Mouse (Mus musculus): Measurements from ENCODE around the gene Gm10799. TPM values are rescaled to one million over a fixed set of nuclear protein-coding genes. Genes with fewer than 3 reads are reported as not detected.
A peak's percentile ranks its signal among the peaks of the same experiment; 100 is the strongest.
"Not testable (repeated sequence)": the region's sequence is repeated elsewhere in the genome, so short reads cannot be mapped to it uniquely, and the experiment has no call there.

Gm10799 gene
- polyA plus RNA-seq, 1 experiment from 2014 or later, result not detected

DNA sequence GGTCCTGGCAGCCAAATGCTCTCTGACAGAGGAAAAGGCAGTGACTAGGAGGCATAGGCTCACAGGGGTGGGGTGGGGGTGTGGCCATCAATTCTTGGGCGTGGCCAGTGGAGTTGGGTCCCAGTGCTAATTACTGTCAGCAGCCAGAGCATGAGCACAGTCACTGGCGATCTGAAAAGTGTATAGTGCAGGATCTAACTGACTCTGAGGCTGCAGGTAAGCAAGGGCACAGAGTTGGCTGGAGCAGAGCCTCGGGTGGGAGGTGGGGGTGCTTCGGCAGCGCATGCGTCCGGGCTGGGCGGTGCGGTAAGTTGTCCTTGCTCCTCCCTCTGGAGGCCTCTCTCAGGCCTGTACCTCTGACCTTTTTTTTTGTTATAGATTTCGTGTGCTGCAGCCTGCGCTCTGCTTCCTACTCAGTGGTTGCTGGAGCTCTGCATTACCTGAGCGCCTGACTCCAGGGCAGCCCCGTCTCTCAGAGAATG, 1.4 kb upstream of the Gm10799 start, which contains the start of gene Cd59b:
Gene Cd59b, plus strand, starts transcription at position 146 of the 482 bp plus-strand sequence.
- Histone ChIP-seq H3K36me3 (no peaks in the 10 kb centered on the region), H3K4me1 (peaks cover 12% of the 10 kb centered on the region), H3K27ac (replicated peaks) (0 out of 2 replicates have a peak within 1 kb of the TSS, but pooled peaks have one; percentile 39), H3K4me2 (peak within 1 kb of the TSS; percentile 69), H3K27me3 (replicated peaks) (no peaks in the 10 kb centered on the region), H3K9me3 (no peaks in the 10 kb centered on the region), H3K4me3 (peak within 1 kb of the TSS; percentile 53), H3K9ac (peak within 1 kb of the TSS; percentile 65)
- WGBS, result 8% methylated on average over 13 of the region's 13 CpGs
- ATAC-seq (ENCODE audit: extremely low read depth, insufficient number of reproducible peaks, low FRiP score, low TSS enrichment), result peak; percentile 46; the same call in 1 of the 2 replicates

DNA sequence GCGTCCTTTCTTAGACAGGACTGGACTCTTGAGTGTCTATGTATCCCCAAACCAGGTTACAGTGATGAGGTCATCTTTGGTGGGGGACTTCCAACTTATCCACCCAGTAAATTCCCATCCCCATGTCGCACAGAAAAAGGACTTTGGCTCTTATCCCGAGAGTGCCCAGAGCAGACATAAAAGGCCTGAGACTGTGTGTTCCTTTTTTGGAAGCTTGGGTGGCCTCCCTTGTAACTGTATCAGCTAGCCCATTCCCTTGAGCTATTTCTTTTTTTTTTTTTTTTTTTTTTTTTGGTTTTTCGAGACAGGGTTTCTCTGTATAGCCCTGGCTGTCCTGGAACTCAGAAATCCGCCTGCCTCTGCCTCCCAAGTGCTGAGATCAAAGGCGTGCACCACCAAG, 2.8 kb downstream of the Gm10799 start, which contains the start of gene Gm10912:
Gene Gm10912, plus strand, starts transcription at position 301 of the 400 bp plus-strand sequence.
- H3K4me3 ChIP-seq; H3K9me3 ChIP-seq; ATAC-seq (ENCODE audit: extremely low read depth, insufficient number of reproducible peaks, low FRiP score, low TSS enrichment); H3K9ac ChIP-seq; H3K27me3 ChIP-seq (replicated peaks); H3K4me2 ChIP-seq; H3K27ac ChIP-seq (replicated peaks): not testable (repeated sequence)
- WGBS, result 78% methylated on average over 6 of the region's 6 CpGs
- H3K36me3 ChIP-seq, result peaks cover 29% of the 10 kb centered on the region
- H3K4me1 ChIP-seq, result peaks cover 12% of the 10 kb centered on the region

GRCm38 (mm10) chr2:104064152-104064551, 4.2 kb downstream of the Gm10799 start:
- WGBS, result 74% methylated on average over 2 of the region's 2 CpGs
- no peak overlapping the region for H3K4me3 ChIP-seq
- H3K36me3 ChIP-seq, result peaks cover 40% of the 10 kb centered on the region
- H3K4me1 ChIP-seq, result peaks cover 4% of the 10 kb centered on the region; the same call in 1 of the 2 replicates
- no peaks in the 10 kb centered on the region for H3K9me3 ChIP-seq
- ATAC-seq (ENCODE audit: extremely low read depth, insufficient number of reproducible peaks, low FRiP score, low TSS enrichment), result no peak
- H3K4me2 ChIP-seq, result no peak overlapping the region
- no peaks in the 10 kb centered on the region for H3K27me3 ChIP-seq (replicated peaks)
- H3K9ac ChIP-seq, result no peak overlapping the region
- no peak overlapping the region for H3K27ac ChIP-seq (replicated peaks)

DNA sequence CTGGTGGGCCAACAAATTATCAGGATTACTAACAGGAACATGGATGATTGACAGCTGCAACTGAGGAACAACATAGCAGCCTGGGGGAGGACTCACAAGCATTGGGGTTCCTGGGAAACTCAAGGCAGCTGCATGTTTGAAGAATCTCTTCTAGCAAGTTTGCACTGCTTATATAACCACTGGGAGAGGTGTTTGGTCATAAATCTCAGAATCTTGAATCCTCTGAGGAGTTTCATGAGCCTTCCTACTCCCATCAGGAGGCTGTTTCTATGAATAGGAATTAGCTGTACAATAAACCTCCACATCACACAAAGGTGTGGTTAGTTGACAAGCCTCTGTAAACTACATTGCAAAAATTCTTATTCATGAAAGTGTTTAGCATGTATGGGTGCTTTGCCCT, 5.7 kb downstream of the Gm10799 start:
- H3K4me3 ChIP-seq, result no peak overlapping the region
- ATAC-seq (ENCODE audit: extremely low read depth, insufficient number of reproducible peaks, low FRiP score, low TSS enrichment), result no peak
- no peaks in the 10 kb centered on the region for H3K4me1 ChIP-seq
- H3K27me3 ChIP-seq (replicated peaks), result no peaks in the 10 kb centered on the region
- H3K27ac ChIP-seq (replicated peaks), result no peak overlapping the region
- no peak overlapping the region for H3K9ac ChIP-seq
- H3K9me3 ChIP-seq, result no peaks in the 10 kb centered on the region
- peaks cover 50% of the 10 kb centered on the region for H3K36me3 ChIP-seq
- no peak overlapping the region for H3K4me2 ChIP-seq

GRCm38 (mm10) chr2:104060996-104061395, 7.4 kb downstream of the Gm10799 start:
- Histone ChIP-seq H3K4me2 (no peak overlapping the region), H3K9me3 (no peaks in the 10 kb centered on the region), H3K36me3 (peaks cover 53% of the 10 kb centered on the region), H3K27ac (replicated peaks) (no peak overlapping the region), H3K9ac (no peak overlapping the region), H3K4me1 (no peaks in the 10 kb centered on the region), H3K27me3 (replicated peaks) (no peaks in the 10 kb centered on the region), H3K4me3 (no peak overlapping the region)
- WGBS, result 96% methylated on average over 6 of the region's 6 CpGs
- ATAC-seq (ENCODE audit: extremely low read depth, insufficient number of reproducible peaks, low FRiP score, low TSS enrichment), result no peak

DNA sequence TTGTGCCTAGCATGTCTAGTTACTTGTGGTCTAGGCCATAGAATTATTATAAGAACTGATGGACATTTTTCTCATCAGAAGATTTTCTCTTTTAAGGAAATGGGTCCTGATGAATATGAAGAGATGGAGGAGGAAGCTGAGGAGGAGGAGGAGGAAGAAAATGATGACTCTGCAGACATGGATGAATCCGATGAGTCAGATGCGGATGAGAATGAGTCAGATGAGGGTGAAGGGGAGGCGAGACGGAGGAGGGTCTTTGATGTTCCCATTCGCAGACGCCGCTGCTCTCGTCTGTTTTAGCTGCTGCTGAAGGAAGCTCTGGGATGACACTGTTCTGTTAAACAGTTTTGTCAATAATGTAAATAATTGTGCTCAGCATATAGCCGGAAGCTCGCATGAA, 8.6 kb downstream of the Gm10799 start:
- ATAC-seq (ENCODE audit: extremely low read depth, insufficient number of reproducible peaks, low FRiP score, low TSS enrichment), result no peak
- no peaks in the 10 kb centered on the region for H3K4me1 ChIP-seq
- no peak overlapping the region for H3K4me3 ChIP-seq
- H3K27ac ChIP-seq (replicated peaks), result no peak overlapping the region
- no peaks in the 10 kb centered on the region for H3K9me3 ChIP-seq
- no peak overlapping the region for H3K9ac ChIP-seq
- no peak overlapping the region for H3K4me2 ChIP-seq
- WGBS, result 77% methylated on average over 10 of the region's 10 CpGs
- no peaks in the 10 kb centered on the region for H3K27me3 ChIP-seq (replicated peaks)
- peaks cover 64% of the 10 kb centered on the region for H3K36me3 ChIP-seq

DNA sequence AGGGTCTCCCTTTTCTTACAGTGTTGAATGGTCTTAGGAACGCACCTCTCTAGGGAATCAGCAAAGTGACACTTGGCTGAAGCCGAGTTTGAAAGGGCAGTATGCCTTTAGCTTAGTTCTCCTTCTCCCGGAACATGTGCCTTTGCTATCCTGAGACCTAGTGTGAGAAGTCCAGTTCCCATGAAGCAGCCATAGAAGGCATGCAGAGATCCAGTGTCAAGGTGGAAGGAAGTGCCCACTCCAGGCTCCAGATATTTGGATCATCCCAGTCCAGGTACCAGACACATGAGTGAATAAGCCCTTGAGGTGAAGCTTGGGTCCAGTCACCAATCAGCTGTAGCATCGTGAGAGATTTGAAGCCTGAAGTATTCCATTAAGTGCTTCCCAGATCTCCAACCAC, 9.4 kb downstream of the Gm10799 start:
- Histone ChIP-seq H3K9ac (no peak overlapping the region), H3K4me2 (no peak overlapping the region), H3K9me3 (no peaks in the 10 kb centered on the region), H3K4me1 (no peaks in the 10 kb centered on the region), H3K27me3 (replicated peaks) (no peaks in the 10 kb centered on the region), H3K27ac (replicated peaks) (no peak overlapping the region), H3K4me3 (no peak overlapping the region), H3K36me3 (peaks cover 73% of the 10 kb centered on the region)
- no peak for ATAC-seq (ENCODE audit: extremely low read depth, insufficient number of reproducible peaks, low FRiP score, low TSS enrichment)
- WGBS, result 92% methylated on average over 4 of the region's 4 CpGs

- H3K27me3 ChIP-seq (replicated peaks), result no peaks in the 10 kb centered on the region
- no peaks in the 10 kb centered on the region for H3K4me1 ChIP-seq
- peaks cover 75% of the 10 kb centered on the region for H3K36me3 ChIP-seq
- H3K27ac ChIP-seq (replicated peaks), result no peak overlapping the region
- no peak for ATAC-seq (ENCODE audit: extremely low read depth, insufficient number of reproducible peaks, low FRiP score, low TSS enrichment)
- no peak overlapping the region for H3K4me2 ChIP-seq
- H3K9me3 ChIP-seq, result no peaks in the 10 kb centered on the region
- H3K9ac ChIP-seq, result no peak overlapping the region
- no peak overlapping the region for H3K4me3 ChIP-seq
- 82% methylated on average over 1 of the region's 1 CpGs for WGBS
These were observed 10.0 kb downstream of the Gm10799 start for GRCm38 (mm10) chr2:104058381-104058780.

- no peaks in the 10 kb centered on the region for H3K9me3 ChIP-seq
- H3K4me2 ChIP-seq, result no peak overlapping the region
- no peaks in the 10 kb centered on the region for H3K27me3 ChIP-seq (replicated peaks)
- no peak overlapping the region for H3K27ac ChIP-seq (replicated peaks)
- H3K9ac ChIP-seq, result no peak overlapping the region
- peaks cover 6% of the 10 kb centered on the region; the same call in 1 of the 2 replicates for H3K4me1 ChIP-seq
- H3K36me3 ChIP-seq, result peaks cover 64% of the 10 kb centered on the region
- ATAC-seq (ENCODE audit: extremely low read depth, insufficient number of reproducible peaks, low FRiP score, low TSS enrichment), result no peak
- WGBS, result 42% methylated on average over 1 of the region's 1 CpGs
- H3K4me3 ChIP-seq, result no peak overlapping the region
These were observed 23.8 kb downstream of the Gm10799 start for GRCm38 (mm10) chr2:104044479-104045080.

DNA sequence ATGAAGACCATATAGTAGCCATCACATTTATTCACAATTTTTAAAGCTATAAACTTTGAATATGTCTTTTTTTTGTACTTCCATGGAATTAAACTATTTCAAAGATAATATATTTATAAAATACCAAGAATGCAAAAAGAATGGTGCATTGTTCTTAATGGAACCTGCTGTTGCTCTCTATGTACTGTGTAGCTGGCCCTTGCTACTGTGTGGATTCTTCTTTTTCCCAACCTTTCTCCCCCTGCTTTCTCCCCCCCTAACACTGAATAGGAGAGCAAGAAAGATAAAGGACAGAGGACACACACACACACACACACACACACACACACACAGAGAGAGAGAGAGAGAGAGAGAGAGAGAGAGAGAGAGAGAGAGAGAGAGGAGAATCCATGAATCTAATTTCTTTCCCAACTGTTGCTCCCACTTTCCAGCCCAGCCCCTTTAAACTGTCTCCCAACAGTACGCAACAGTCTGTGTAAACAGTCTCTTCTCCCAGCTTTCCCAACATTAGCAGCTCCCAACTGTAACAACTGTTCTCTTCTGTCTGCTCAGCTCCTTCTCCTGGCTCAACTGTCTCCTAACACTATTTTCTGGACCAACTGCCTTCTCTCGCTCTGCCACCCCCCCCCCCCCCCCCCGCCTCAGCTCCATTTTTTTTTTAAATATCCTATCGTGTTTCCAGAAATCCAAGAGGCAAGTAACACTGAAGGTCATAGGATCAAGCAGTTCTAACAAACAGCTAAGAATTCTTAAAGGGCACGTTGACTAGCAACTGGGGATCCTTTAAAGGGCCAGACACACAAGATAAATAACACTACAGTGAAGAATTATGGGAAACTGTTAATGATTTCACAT, 24.5 kb downstream of the Gm10799 start:
- 60% methylated on average over 4 of the region's 5 CpGs for WGBS
- Histone ChIP-seq H3K27me3 (replicated peaks) (no peaks in the 10 kb centered on the region), H3K9me3 (no peaks in the 10 kb centered on the region), H3K4me1 (peaks cover 6% of the 10 kb centered on the region; the same call in 1 of the 2 replicates), H3K9ac (no peak overlapping the region), H3K36me3 (peaks cover 66% of the 10 kb centered on the region), H3K27ac (replicated peaks) (no peak overlapping the region), H3K4me3 (no peak overlapping the region), H3K4me2 (no peak overlapping the region)
- ATAC-seq (ENCODE audit: extremely low read depth, insufficient number of reproducible peaks, low FRiP score, low TSS enrichment), result no peak

- Histone ChIP-seq H3K9ac (no peak overlapping the region), H3K27me3 (replicated peaks) (no peaks in the 10 kb centered on the region), H3K4me2 (no peak overlapping the region), H3K27ac (replicated peaks) (no peak overlapping the region), H3K4me3 (no peak overlapping the region), H3K36me3 (peaks cover 64% of the 10 kb centered on the region), H3K4me1 (peaks cover 6% of the 10 kb centered on the region; the same call in 1 of the 2 replicates), H3K9me3 (no peaks in the 10 kb centered on the region)
- WGBS, result 92% methylated on average over 15 of the region's 15 CpGs
- no peak for ATAC-seq (ENCODE audit: extremely low read depth, insufficient number of reproducible peaks, low FRiP score, low TSS enrichment)
These were observed 25.6 kb downstream of the Gm10799 start for GRCm38 (mm10) chr2:104042766-104043165.

All from heart, embryonic 13.5 days (tissue).